Mouse (Mus musculus) thymus, adult 2 months (tissue): Measurements from ENCODE around the gene Pcnp. TPM values are rescaled to one million over a fixed set of nuclear protein-coding genes. Genes with fewer than 3 reads are reported as not detected.
"Not testable (repeated sequence)": the region's sequence is repeated elsewhere in the genome, so short reads cannot be mapped to it uniquely, and the experiment has no call there.

Experiments used
- DNase-seq: peaks from one replicate; pipeline ENCODE4 v3.0.0; 2021
- H3K27ac ChIP-seq: fragments of 200-500 bp; 2 replicates; pipeline ENCODE4 v1.5.1; 2012; ENCODE audit warnings: low read length, control low read depth; ENCODE audit not compliant: control insufficient read depth, insufficient read depth
- H3K27me3 ChIP-seq: fragments of 200-500 bp; 2 replicates; pipeline ENCODE4 v1.6.1; 2012; ENCODE audit warnings: mild to moderate bottlenecking, low read length, moderate library complexity, mixed read lengths; ENCODE audit not compliant: control insufficient read depth, insufficient read depth
- H3K36me3 ChIP-seq: fragments of 200-500 bp; 2 replicates; pipeline ENCODE4 v1.6.1; 2012; ENCODE audit warnings: mild to moderate bottlenecking, low read length, moderate library complexity; ENCODE audit not compliant: control insufficient read depth, insufficient read depth
- H3K4me1 ChIP-seq: fragments of 200-500 bp; replicated peaks from 2 replicates; pipeline ENCODE4 v1.6.1; 2012; ENCODE audit warnings: low read length; ENCODE audit not compliant: control insufficient read depth, insufficient read depth
- H3K4me3 ChIP-seq: fragments of 200-500 bp; 2 replicates; pipeline ENCODE4 v1.5.1; 2012; ENCODE audit warnings: mild to moderate bottlenecking, low read length, control low read depth, moderate library complexity; ENCODE audit not compliant: control insufficient read depth, insufficient read depth
- CTCF ChIP-seq: fragments of 200-500 bp; IDR thresholded peaks from 2 replicates; pipeline ENCODE4 v1.5.1; 2012; ENCODE audit warnings: mild to moderate bottlenecking, control low read depth, low read length, moderate library complexity, borderline replicate concordance; ENCODE audit not compliant: control insufficient read depth, poor library complexity, insufficient read depth; ENCODE audit errors: extremely low read depth
- POLR2A ChIP-seq: fragments of 200-500 bp; IDR thresholded peaks from 2 replicates; pipeline ENCODE4 v1.6.1; 2012; ENCODE audit warnings: mild to moderate bottlenecking, low read length, control low read depth, moderate library complexity; ENCODE audit not compliant: control insufficient read depth, poor library complexity, insufficient read depth; ENCODE audit errors: extremely low read depth
- WGBS: fragments of 180-500 bp; shearing (Covaris S2); methylation state at CpG from one replicate; pipeline ENCODE4 v1.1.7; 2018; 5-methylcytosine and 5-hydroxymethylcytosine counted together
- polyA plus RNA-seq: library from polyadenylated mRNA; depleted of rRNA; stranded (reverse); fragments of >200 nt; gene quantifications from 2 replicates; pipeline ENCODE4 v1.2.3, GENCODE M21; 2012; rRNA removed

The Pcnp gene
- 17.0 and 18.9 TPM in 2 replicates for polyA plus RNA-seq

- peak within 1 kb of the TSS; percentile 63 for H3K4me3 ChIP-seq
- H3K27ac ChIP-seq: peak within 1 kb of the TSS; percentile 65; the same call in 1 of the 2 replicates
- DNase-seq: peak; percentile 96
- TF ChIP-seq POLR2A (peak; percentile 74; the same call in 1 of the 2 replicates), CTCF (0 out of 2 replicates have a peak, but pooled peaks have one; percentile 48)
- H3K36me3 ChIP-seq: peaks cover 19% of the 10 kb centered on the region
- H3K4me1 ChIP-seq: no peaks in the 10 kb centered on the region
- H3K27me3 ChIP-seq: no peaks in the 10 kb centered on the region
- under 1% methylated on average over 39 of the region's 39 CpGs for WGBS
These were observed at the start of gene Pcnp for GRCm38 (mm10) chr16:56029661-56030082. Gene Pcnp, minus strand, starts transcription at chr16:56029739.

- Histone ChIP-seq H3K27ac (peak overlapping the region; percentile 83), H3K27me3 (no peaks in the 10 kb centered on the region), H3K4me1 (peaks cover 10% of the 10 kb centered on the region), H3K4me3 (peak overlapping the region; percentile 98), H3K36me3 (no peaks in the 10 kb centered on the region)
- 14% methylated on average over 11 of the region's 11 CpGs for WGBS
- TF ChIP-seq POLR2A (no peak), CTCF (no peak)
- no peak for DNase-seq
These were observed 46.8 kb upstream of the Pcnp start for GRCm38 (mm10) chr16:56076121-56076869.

GRCm38 (mm10) chr16:56075222-56076111 lies 45.9 kb upstream of the Pcnp start:
- no peaks in the 10 kb centered on the region for H3K36me3 ChIP-seq
- peaks cover 10% of the 10 kb centered on the region for H3K4me1 ChIP-seq
- TF ChIP-seq CTCF (no peak), POLR2A (peak; percentile 57; the same call in 1 of the 2 replicates)
- WGBS: under 1% methylated on average over 47 of the region's 66 CpGs
- peak overlapping the region; percentile 83 for H3K27ac ChIP-seq
- peak overlapping the region; percentile 98 for H3K4me3 ChIP-seq
- peak; percentile 85 for DNase-seq
- H3K27me3 ChIP-seq: no peaks in the 10 kb centered on the region

- Histone ChIP-seq H3K4me3 (no peak overlapping the region), H3K36me3 (no peaks in the 10 kb centered on the region), H3K4me1 (peaks cover 10% of the 10 kb centered on the region), H3K27ac (peak overlapping the region; percentile 28), H3K27me3 (no peaks in the 10 kb centered on the region)
- 61% methylated on average over 5 of the region's 5 CpGs for WGBS
- no peak for TF ChIP-seq POLR2A
- no peak for TF ChIP-seq CTCF
- DNase-seq: peak; percentile 31
These were observed 45.0 kb upstream of the Pcnp start for GRCm38 (mm10) chr16:56074565-56074964.

- DNase-seq: no peak
- no peaks in the 10 kb centered on the region for H3K36me3 ChIP-seq
- H3K4me1 ChIP-seq: peaks cover 10% of the 10 kb centered on the region
- H3K27ac ChIP-seq: no peak overlapping the region
- no peaks in the 10 kb centered on the region for H3K27me3 ChIP-seq
- 95% methylated on average over 1 of the region's 1 CpGs for WGBS
- no peak for TF ChIP-seq CTCF
- H3K4me3 ChIP-seq: no peak overlapping the region
These were observed 44.6 kb upstream of the Pcnp start for GRCm38 (mm10) chr16:56074122-56074521.

- H3K4me3 ChIP-seq, DNase-seq, H3K27ac ChIP-seq, H3K27me3 ChIP-seq, H3K4me1 ChIP-seq, H3K36me3 ChIP-seq: not testable (repeated sequence)
- 99% methylated on average over 6 of the region's 6 CpGs for WGBS
These were observed 43.6 kb upstream of the Pcnp start for GRCm38 (mm10) chr16:56073150-56073549.
